Mouse (Mus musculus) cerebellum, adult 2 months (tissue): Measurements from ENCODE around the gene Adam6b.
"Not testable (repeated sequence)": the region's sequence is repeated elsewhere in the genome, so short reads cannot be mapped to it uniquely, and the experiment has no call there.

Experiments used
- CTCF ChIP-seq: fragments of 200-500 bp; IDR thresholded peaks from 2 replicates; pipeline ENCODE4 v1.5.1; 2011; ENCODE audit warnings: low read depth, mild to moderate bottlenecking, control low read depth, low read length, moderate library complexity, borderline replicate concordance; ENCODE audit not compliant: insufficient read depth
- POLR2A ChIP-seq: fragments of 200-500 bp; IDR thresholded peaks from 2 replicates; pipeline ENCODE4 v1.6.1; 2011; ENCODE audit warnings: low read length, control low read depth, borderline replicate concordance; ENCODE audit not compliant: insufficient read depth

- not testable (repeated sequence) for TF ChIP-seq POLR2A, CTCF
These were observed at the start of gene Adam6b for GRCm38 (mm10) chr12:113489211-113489610.
